Mouse (Mus musculus) heart, embryonic 10.5 days (tissue): ENCODE results near the gene Cpped1. TPM values are rescaled to one million over a fixed set of nuclear protein-coding genes. Genes with fewer than 3 reads are reported as not detected.

Source experiments
- DNase-seq: peaks from one replicate; pipeline ENCODE4 v3.0.0-alpha.2; 2017; ENCODE audit warnings: low spot score
- H3K27ac ChIP-seq: fragments of 300-500 bp; sonication (generic); 2 replicates; pipeline ENCODE4 v1.5.1; 2016; ENCODE audit warnings: mild to moderate bottlenecking
- H3K27me3 ChIP-seq: fragments of 300-500 bp; sonication (generic); 2 replicates; pipeline ENCODE4 v1.6.1; 2016; ENCODE audit warnings: mild to moderate bottlenecking; ENCODE audit not compliant: poor library complexity, insufficient read depth, severe bottlenecking
- H3K36me3 ChIP-seq: fragments of 300-500 bp; sonication (generic); 2 replicates; pipeline ENCODE4 v1.6.1; 2016; ENCODE audit warnings: mild to moderate bottlenecking, moderate library complexity
- H3K4me1 ChIP-seq: fragments of 300-500 bp; sonication (generic); 2 replicates; pipeline ENCODE4 v1.6.1; 2016; ENCODE audit warnings: mild to moderate bottlenecking
- H3K4me3 ChIP-seq: fragments of 300-500 bp; sonication (generic); 2 replicates; pipeline ENCODE4 v1.5.1; 2016; ENCODE audit warnings: mild to moderate bottlenecking, moderate library complexity
- H3K9me3 ChIP-seq: fragments of 300-500 bp; sonication (generic); 2 replicates; pipeline ENCODE4 v1.6.1; 2016; ENCODE audit warnings: mild to moderate bottlenecking, moderate library complexity
- WGBS: fragments of 180-500 bp; shearing (Covaris S2); methylation state at CpG from one replicate; pipeline ENCODE4 v1.1.7; 2016; 5-methylcytosine and 5-hydroxymethylcytosine counted together
- polyA plus RNA-seq: library from polyadenylated mRNA; unstranded; fragments of >200 nt; fragmentation: Nextera tagmentation; extraction: Ambion mirVana; gene quantifications from 2 replicates; pipeline ENCODE4 v1.2.1, GENCODE M21; 2016

The Cpped1 gene
- 24.2 and 27.7 TPM in 2 replicates for polyA plus RNA-seq

- Histone ChIP-seq H3K4me1 (peaks cover 8% of the 10 kb centered on the region), H3K9me3 (no peaks in the 10 kb centered on the region), H3K4me3 (peak within 1 kb of the TSS; percentile 70), H3K36me3 (no peaks in the 10 kb centered on the region), H3K27me3 (no peaks in the 10 kb centered on the region), H3K27ac (peak within 1 kb of the TSS; percentile 94)
- peak; percentile 95 for DNase-seq
- WGBS = 0% methylated on average over 32 of the region's 32 CpGs
Observed at GRCm38 (mm10) chr16:11909035-11909591, at the start of gene Cpped1. Gene Cpped1, minus strand, starts transcription at chr16:11909445.

GRCm38 (mm10) chr16:11940477-11940876 lies 31.2 kb upstream of the Cpped1 start:
- H3K4me1 ChIP-seq = no peaks in the 10 kb centered on the region
- no peak overlapping the region for H3K27ac ChIP-seq
- no peak for DNase-seq
- peaks cover 6% of the 10 kb centered on the region; the same call in 1 of the 2 replicates for H3K27me3 ChIP-seq
- no peak overlapping the region for H3K4me3 ChIP-seq
- no peaks in the 10 kb centered on the region for H3K9me3 ChIP-seq
- H3K36me3 ChIP-seq = no peaks in the 10 kb centered on the region

- no peak overlapping the region for H3K4me3 ChIP-seq
- H3K27me3 ChIP-seq = no peaks in the 10 kb centered on the region
- no peaks in the 10 kb centered on the region for H3K9me3 ChIP-seq
- peaks cover 8% of the 10 kb centered on the region for H3K4me1 ChIP-seq
- 79% methylated on average over 3 of the region's 3 CpGs for WGBS
- H3K27ac ChIP-seq = no peak overlapping the region
- DNase-seq = no peak
- no peaks in the 10 kb centered on the region for H3K36me3 ChIP-seq
Observed at GRCm38 (mm10) chr16:11910801-11911200, 1.6 kb upstream of the Cpped1 start.

- WGBS = 70% methylated on average over 3 of the region's 3 CpGs
- Histone ChIP-seq H3K4me1 (peaks cover 8% of the 10 kb centered on the region), H3K4me3 (no peak overlapping the region; the same call in 1 of the 2 replicates), H3K27me3 (no peaks in the 10 kb centered on the region), H3K36me3 (no peaks in the 10 kb centered on the region), H3K9me3 (no peaks in the 10 kb centered on the region), H3K27ac (peak overlapping the region; percentile 94; the same call in 1 of the 2 replicates)
- no peak for DNase-seq
Observed at GRCm38 (mm10) chr16:11909817-11910216, 572 bp upstream of the Cpped1 start.

GRCm38 (mm10) chr16:11908461-11909014 lies 707 bp downstream of the Cpped1 start:
- no peaks in the 10 kb centered on the region for H3K36me3 ChIP-seq
- 15% methylated on average over 11 of the region's 11 CpGs for WGBS
- H3K4me3 ChIP-seq = peak overlapping the region; percentile 70
- H3K27me3 ChIP-seq = no peaks in the 10 kb centered on the region
- H3K4me1 ChIP-seq = peaks cover 8% of the 10 kb centered on the region
- H3K9me3 ChIP-seq = no peaks in the 10 kb centered on the region
- H3K27ac ChIP-seq = peak overlapping the region; percentile 94
- no peak for DNase-seq

- no peaks in the 10 kb centered on the region for H3K27me3 ChIP-seq
- no peaks in the 10 kb centered on the region for H3K36me3 ChIP-seq
- no peak for DNase-seq
- 76% methylated on average over 4 of the region's 4 CpGs for WGBS
- peak overlapping the region; percentile 70 for H3K4me3 ChIP-seq
- H3K27ac ChIP-seq = no peak overlapping the region
- H3K9me3 ChIP-seq = no peaks in the 10 kb centered on the region
- peaks cover 8% of the 10 kb centered on the region for H3K4me1 ChIP-seq
Observed at GRCm38 (mm10) chr16:11907816-11908215, 1.4 kb downstream of the Cpped1 start.

- Histone ChIP-seq H3K4me3 (no peak overlapping the region), H3K27ac (no peak overlapping the region), H3K36me3 (no peaks in the 10 kb centered on the region), H3K27me3 (no peaks in the 10 kb centered on the region), H3K4me1 (peaks cover 8% of the 10 kb centered on the region), H3K9me3 (no peaks in the 10 kb centered on the region)
- no peak for DNase-seq
- WGBS = 89% methylated on average over 1 of the region's 1 CpGs
Observed at GRCm38 (mm10) chr16:11906906-11907305, 2.3 kb downstream of the Cpped1 start.

GRCm38 (mm10) chr16:11905216-11905615 lies 4.0 kb downstream of the Cpped1 start:
- Histone ChIP-seq H3K27me3 (no peaks in the 10 kb centered on the region), H3K36me3 (0 out of 2 replicates have a peak, but pooled peaks cover 2% of the 10 kb centered on the region), H3K4me1 (peaks cover 8% of the 10 kb centered on the region), H3K27ac (no peak overlapping the region), H3K9me3 (no peaks in the 10 kb centered on the region), H3K4me3 (no peak overlapping the region)
- 86% methylated on average over 4 of the region's 4 CpGs for WGBS
- DNase-seq = no peak

- H3K27me3 ChIP-seq = no peaks in the 10 kb centered on the region
- no peak for DNase-seq
- H3K27ac ChIP-seq = no peak overlapping the region
- H3K4me1 ChIP-seq = no peaks in the 10 kb centered on the region
- H3K4me3 ChIP-seq = no peak overlapping the region
- no peaks in the 10 kb centered on the region for H3K9me3 ChIP-seq
- H3K36me3 ChIP-seq = 0 out of 2 replicates have a peak, but pooled peaks cover 2% of the 10 kb centered on the region
- WGBS = 87% methylated on average over 7 of the region's 7 CpGs
Observed at GRCm38 (mm10) chr16:11902007-11902406, 7.2 kb downstream of the Cpped1 start.

- Histone ChIP-seq H3K27ac (no peak overlapping the region), H3K9me3 (no peaks in the 10 kb centered on the region), H3K36me3 (0 out of 2 replicates have a peak, but pooled peaks cover 2% of the 10 kb centered on the region), H3K27me3 (no peaks in the 10 kb centered on the region), H3K4me3 (no peak overlapping the region), H3K4me1 (no peaks in the 10 kb centered on the region)
- no peak for DNase-seq
- 87% methylated on average over 6 of the region's 6 CpGs for WGBS
Observed at GRCm38 (mm10) chr16:11900341-11900740, 8.9 kb downstream of the Cpped1 start.

GRCm38 (mm10) chr16:11896411-11896810 lies 12.8 kb downstream of the Cpped1 start:
- 90% methylated on average over 5 of the region's 5 CpGs for WGBS
- H3K36me3 ChIP-seq = 0 out of 2 replicates have a peak, but pooled peaks cover 2% of the 10 kb centered on the region

GRCm38 (mm10) chr16:11894877-11895276 lies 14.4 kb downstream of the Cpped1 start:
- Histone ChIP-seq H3K9me3 (no peaks in the 10 kb centered on the region), H3K36me3 (no peaks in the 10 kb centered on the region), H3K4me3 (no peak overlapping the region), H3K27me3 (no peaks in the 10 kb centered on the region), H3K27ac (no peak overlapping the region), H3K4me1 (0 out of 2 replicates have a peak, but pooled peaks cover 3% of the 10 kb centered on the region)
- DNase-seq = no peak
- WGBS = 77% methylated on average over 3 of the region's 3 CpGs

More at GRCm38 (mm10) chr16:11896411-11896810, 12.8 kb downstream of the Cpped1 start:
- Histone ChIP-seq H3K27me3 (no peaks in the 10 kb centered on the region), H3K27ac (no peak overlapping the region), H3K4me3 (no peak overlapping the region), H3K4me1 (no peaks in the 10 kb centered on the region), H3K9me3 (no peaks in the 10 kb centered on the region)
- DNase-seq = no peak

- H3K9me3 ChIP-seq = no peaks in the 10 kb centered on the region
- H3K27me3 ChIP-seq = no peaks in the 10 kb centered on the region; the same call in 1 of the 2 replicates
- no peak for DNase-seq
- H3K4me3 ChIP-seq = no peak overlapping the region
- WGBS = 50% methylated on average over 3 of the region's 3 CpGs
- 0 out of 2 replicates have a peak, but pooled peaks cover 3% of the 10 kb centered on the region for H3K4me1 ChIP-seq
- no peak overlapping the region for H3K27ac ChIP-seq
- H3K36me3 ChIP-seq = peaks cover 24% of the 10 kb centered on the region
Observed at GRCm38 (mm10) chr16:11890186-11890585, 19.1 kb downstream of the Cpped1 start.
